Mouse (Mus musculus) MEL (cell line): Measurements from ENCODE around the gene Tomm22.

Source experiments
- CHD2 ChIP-seq: IDR thresholded peaks from 2 replicates; pipeline ENCODE4 v1.6.1; 2011; ENCODE audit warnings: low read length, improper control_type of control experiment
- HCFC1 ChIP-seq: IDR thresholded peaks from 2 replicates; pipeline ENCODE4 v1.6.1; 2012; ENCODE audit warnings: low read depth, mild to moderate bottlenecking, inconsistent platforms, low read length, improper control_type of control experiment, moderate library complexity
- SIN3A ChIP-seq: IDR thresholded peaks from 2 replicates; pipeline ENCODE4 v1.6.1; 2012; ENCODE audit warnings: low read length, improper control_type of control experiment, inconsistent platforms
- UBTF ChIP-seq: IDR thresholded peaks from 2 replicates; pipeline ENCODE4 v1.6.1; 2012; ENCODE audit warnings: low read depth, mild to moderate bottlenecking, inconsistent platforms, low read length, improper control_type of control experiment, moderate library complexity, borderline replicate concordance; ENCODE audit not compliant: insufficient read depth
- ZMIZ1 ChIP-seq: IDR thresholded peaks from 2 replicates; pipeline ENCODE4 v1.6.1; 2012; ENCODE audit warnings: low read depth, mild to moderate bottlenecking, inconsistent platforms, low read length, improper control_type of control experiment, moderate library complexity

DNA sequence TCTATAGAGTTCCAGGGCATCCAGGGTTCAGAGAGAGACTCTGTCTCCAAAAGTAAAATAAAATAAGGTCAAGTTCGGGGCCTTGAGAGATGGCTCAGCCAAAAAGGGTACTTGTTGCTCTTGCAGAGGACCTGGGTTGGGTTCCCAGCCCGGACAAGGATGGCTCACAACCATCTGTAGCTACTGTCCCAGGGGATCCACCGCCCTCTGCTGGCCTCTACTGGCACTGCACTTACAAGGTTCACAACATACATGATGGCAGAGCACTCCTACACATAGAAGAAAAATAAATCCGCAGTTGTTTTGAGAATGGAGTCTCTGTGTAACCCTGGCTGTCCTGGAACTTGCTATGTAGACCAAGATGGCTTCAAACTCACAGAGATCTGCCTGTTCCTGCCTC lies 8.8 kb upstream of the Tomm22 start:
- no peak for TF ChIP-seq HCFC1
- no peak for TF ChIP-seq ZMIZ1
- TF ChIP-seq CHD2: no peak
- TF ChIP-seq SIN3A: no peak
- TF ChIP-seq UBTF: no peak
